Mouse (Mus musculus) ES-E14 (cell line): ENCODE measurements around the gene Naif1. TPM values are rescaled to one million over a fixed set of nuclear protein-coding genes. Genes with fewer than 3 reads are reported as not detected.
A peak's percentile ranks its signal among the peaks of the same experiment; 100 is the strongest.

ENCODE experiments used
- DNase-seq: peaks from one replicate; pipeline ENCODE4 v3.0.0-alpha.2; 2013; ENCODE audit warnings: low read depth, low spot score
- H3K27ac ChIP-seq: 2 replicates; pipeline ENCODE4 v1.5.1; 2012; ENCODE audit warnings: low read depth, mild to moderate bottlenecking, low read length, moderate library complexity, mixed read lengths; ENCODE audit not compliant: poor library complexity, insufficient read depth, severe bottlenecking
- H3K36me3 ChIP-seq: 2 replicates; pipeline ENCODE4 v1.6.1; 2012; ENCODE audit warnings: mild to moderate bottlenecking, low read length, moderate library complexity, mixed read lengths; ENCODE audit not compliant: control insufficient read depth, poor library complexity, insufficient read depth, severe bottlenecking
- H3K4me1 ChIP-seq, 2 experiments: fragments of 150-350 bp in 1 of 2; sonication (generic) in 1 of 2; 2 replicates each; pipeline ENCODE4 v1.6.1; 2012; ENCODE audit warnings: low read length in 2 of 2, mild to moderate bottlenecking in 1 of 2, mixed read lengths in 1 of 2; ENCODE audit not compliant: control insufficient read depth in 2 of 2, insufficient read depth in 2 of 2, poor library complexity in 1 of 2
- H3K4me3 ChIP-seq, 2 experiments: fragments of 150-350 bp in 1 of 2; sonication (generic) in 1 of 2; 2 replicates each; pipeline ENCODE4 v1.5.1; 2012; ENCODE audit warnings: low read length in 2 of 2, low read depth in 1 of 2, mild to moderate bottlenecking in 1 of 2, mixed read lengths in 1 of 2; ENCODE audit not compliant: insufficient read depth in 1 of 2, poor library complexity in 1 of 2, severe bottlenecking in 1 of 2
- H3K9ac ChIP-seq: 2 replicates; pipeline ENCODE4 v1.6.1; 2012; ENCODE audit warnings: low read depth, mild to moderate bottlenecking, low read length, mixed read lengths; ENCODE audit not compliant: poor library complexity, insufficient read depth, severe bottlenecking
- H3K9me3 ChIP-seq: fragments of 150-350 bp; sonication (generic); 2 replicates; pipeline ENCODE4 v1.6.1; 2012; ENCODE audit warnings: low read depth, mild to moderate bottlenecking, low read length; ENCODE audit not compliant: control insufficient read depth, insufficient read depth
- CHD2 ChIP-seq: IDR thresholded peaks from 2 replicates; pipeline ENCODE4 v1.6.1; 2014; ENCODE audit warnings: mild to moderate bottlenecking, low read depth, low read length, inconsistent platforms
- HCFC1 ChIP-seq: IDR thresholded peaks from 2 replicates; pipeline ENCODE4 v1.6.1; 2012; ENCODE audit warnings: low read length, inconsistent platforms, borderline replicate concordance; ENCODE audit not compliant: insufficient read depth
- MAFK ChIP-seq: IDR thresholded peaks from 2 replicates; pipeline ENCODE4 v1.6.1; 2014; ENCODE audit warnings: mild to moderate bottlenecking, low read depth, low read length, inconsistent platforms; ENCODE audit not compliant: insufficient read depth
- ZC3H11A ChIP-seq: IDR thresholded peaks from 2 replicates; pipeline ENCODE4 v1.6.1; 2012; ENCODE audit warnings: low read depth, mild to moderate bottlenecking, inconsistent platforms, low read length, borderline replicate concordance
- ZNF384 ChIP-seq: IDR thresholded peaks from 2 replicates; pipeline ENCODE4 v1.6.1; 2012; ENCODE audit warnings: low read depth, low read length, inconsistent platforms
- in situ Hi-C, 2 experiments: fragments of 600-800 bp; cut with MboI; formaldehyde crosslinking; loops; one replicate each; pipeline ENCODE4 v1.15.1; 2025; ENCODE audit warnings: low sequenced_read_pairs in 2 of 2, inconsistent platforms in 1 of 2; ENCODE audit not compliant: unreplicated experiment in 2 of 2
- total RNA-seq: library from RNA; depleted of rRNA; stranded (reverse); fragments of 300-350 nt; gene quantifications from 2 replicates; pipeline ENCODE4 v1.2.3, GENCODE M21; 2012

The Naif1 gene
- total RNA-seq, 1 experiment: 2.5 TPM

DNA sequence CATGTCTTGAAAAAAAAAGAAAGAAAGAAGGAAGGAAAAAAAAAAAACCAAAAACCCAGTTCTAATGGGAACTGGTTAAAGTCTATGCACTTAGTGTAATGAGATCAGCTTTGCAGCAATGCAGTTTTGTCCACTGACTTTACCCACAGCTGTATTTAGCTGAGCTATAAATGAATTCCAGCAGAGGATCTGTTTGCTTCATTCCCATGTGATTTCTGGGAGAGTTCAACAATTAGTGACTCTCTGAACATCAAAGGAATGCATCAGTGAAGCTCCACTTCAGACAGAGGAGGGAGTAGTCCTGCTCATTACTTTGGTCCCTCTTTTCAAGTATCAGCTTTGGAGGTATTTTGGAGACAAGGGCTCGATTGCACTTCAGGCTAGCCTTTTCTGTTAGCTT lies 4.7 kb upstream of the Naif1 start:
- no peaks in the 10 kb centered on the region for H3K9me3 ChIP-seq
- no peak for DNase-seq
- H3K36me3 ChIP-seq: 0 out of 2 replicates have a peak, but pooled peaks cover 2% of the 10 kb centered on the region
- H3K9ac ChIP-seq: no peak overlapping the region
- no peak overlapping the region for H3K4me3 ChIP-seq
- TF ChIP-seq CHD2: no peak
- no peak for TF ChIP-seq ZNF384
- no peak for TF ChIP-seq HCFC1
- no peak for TF ChIP-seq ZC3H11A
- no peak for TF ChIP-seq MAFK
- in situ Hi-C loops: no loop called here
- H3K4me1 ChIP-seq: peaks cover 0 to 2% of the 10 kb centered on the region in 2 experiments; a peak in 1 of 4 replicates
- H3K27ac ChIP-seq: no peak overlapping the region

DNA sequence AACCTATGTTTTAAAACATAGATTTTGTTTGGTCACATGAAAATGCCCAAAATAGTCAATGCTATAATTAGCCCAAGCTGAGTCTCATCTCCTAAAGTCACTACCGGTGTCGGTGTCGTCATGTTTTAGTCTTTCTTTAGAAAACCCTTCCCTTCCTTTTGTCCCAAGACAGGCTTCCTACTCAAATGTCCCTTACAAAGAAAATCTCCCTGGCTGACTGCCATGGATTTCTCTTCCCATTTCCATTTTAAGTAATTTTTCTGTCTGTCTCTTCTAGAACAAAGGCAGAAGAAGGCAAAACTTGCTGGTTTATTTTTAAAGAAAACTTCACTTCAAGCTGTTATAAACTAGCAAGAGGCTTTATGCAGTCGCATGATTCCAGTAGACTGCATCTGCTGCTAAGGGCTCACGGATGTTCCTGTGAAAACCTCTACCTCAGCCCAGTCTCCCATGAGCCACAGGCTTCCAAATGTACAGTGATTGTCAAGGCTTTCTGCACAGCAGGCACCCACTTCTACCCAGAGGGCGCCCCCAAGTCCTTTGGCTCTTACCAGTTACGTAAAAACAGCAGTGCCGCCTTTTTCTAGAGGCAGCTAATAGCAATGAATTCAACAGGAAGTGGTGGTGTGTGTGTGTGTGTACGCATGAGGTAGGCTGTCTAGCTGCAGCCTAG lies 2.9 kb upstream of the Naif1 start:
- H3K4me1 ChIP-seq: peaks cover 0 to 5% of the 10 kb centered on the region in 2 experiments; a peak in 1 of 4 replicates
- TF ChIP-seq HCFC1: no peak
- TF ChIP-seq CHD2: no peak
- no peak for TF ChIP-seq ZNF384
- no peak for TF ChIP-seq MAFK
- TF ChIP-seq ZC3H11A: no peak
- H3K4me3 ChIP-seq: no peak overlapping the region
- no peak overlapping the region for H3K27ac ChIP-seq
- in situ Hi-C loops: no loop called here
- no peaks in the 10 kb centered on the region for H3K9me3 ChIP-seq
- no peak overlapping the region for H3K9ac ChIP-seq
- no peak for DNase-seq
- H3K36me3 ChIP-seq: 0 out of 2 replicates have a peak, but pooled peaks cover 2% of the 10 kb centered on the region

DNA sequence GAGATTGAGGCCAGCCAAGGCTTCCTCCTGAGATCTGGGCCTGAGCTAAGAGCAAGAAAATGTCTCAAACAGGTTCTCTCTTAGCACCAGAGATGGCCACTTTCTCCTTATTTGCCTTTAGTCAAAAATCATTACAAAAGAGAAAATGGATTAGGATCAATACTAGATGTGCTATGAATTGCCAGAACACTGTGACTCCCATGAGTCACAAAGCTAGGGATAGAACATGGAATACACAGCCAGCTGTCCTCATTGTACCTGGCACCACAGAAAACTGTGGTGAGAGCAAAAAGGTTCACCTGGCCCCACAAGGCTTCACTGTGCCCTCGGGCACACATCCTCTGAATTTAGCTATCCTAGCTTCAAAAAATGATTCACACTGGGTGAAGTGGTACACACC lies 1.8 kb upstream of the Naif1 start:
- in situ Hi-C loops: no loop called here
- H3K36me3 ChIP-seq: 0 out of 2 replicates have a peak, but pooled peaks cover 2% of the 10 kb centered on the region
- no peak overlapping the region for H3K4me3 ChIP-seq
- H3K9ac ChIP-seq: no peak overlapping the region
- DNase-seq: no peak
- no peaks in the 10 kb centered on the region for H3K9me3 ChIP-seq
- TF ChIP-seq HCFC1: no peak
- H3K4me1 ChIP-seq: peaks cover 4 to 13% of the 10 kb centered on the region in 2 experiments; a peak in 1 of 4 replicates
- no peak overlapping the region for H3K27ac ChIP-seq

DNA sequence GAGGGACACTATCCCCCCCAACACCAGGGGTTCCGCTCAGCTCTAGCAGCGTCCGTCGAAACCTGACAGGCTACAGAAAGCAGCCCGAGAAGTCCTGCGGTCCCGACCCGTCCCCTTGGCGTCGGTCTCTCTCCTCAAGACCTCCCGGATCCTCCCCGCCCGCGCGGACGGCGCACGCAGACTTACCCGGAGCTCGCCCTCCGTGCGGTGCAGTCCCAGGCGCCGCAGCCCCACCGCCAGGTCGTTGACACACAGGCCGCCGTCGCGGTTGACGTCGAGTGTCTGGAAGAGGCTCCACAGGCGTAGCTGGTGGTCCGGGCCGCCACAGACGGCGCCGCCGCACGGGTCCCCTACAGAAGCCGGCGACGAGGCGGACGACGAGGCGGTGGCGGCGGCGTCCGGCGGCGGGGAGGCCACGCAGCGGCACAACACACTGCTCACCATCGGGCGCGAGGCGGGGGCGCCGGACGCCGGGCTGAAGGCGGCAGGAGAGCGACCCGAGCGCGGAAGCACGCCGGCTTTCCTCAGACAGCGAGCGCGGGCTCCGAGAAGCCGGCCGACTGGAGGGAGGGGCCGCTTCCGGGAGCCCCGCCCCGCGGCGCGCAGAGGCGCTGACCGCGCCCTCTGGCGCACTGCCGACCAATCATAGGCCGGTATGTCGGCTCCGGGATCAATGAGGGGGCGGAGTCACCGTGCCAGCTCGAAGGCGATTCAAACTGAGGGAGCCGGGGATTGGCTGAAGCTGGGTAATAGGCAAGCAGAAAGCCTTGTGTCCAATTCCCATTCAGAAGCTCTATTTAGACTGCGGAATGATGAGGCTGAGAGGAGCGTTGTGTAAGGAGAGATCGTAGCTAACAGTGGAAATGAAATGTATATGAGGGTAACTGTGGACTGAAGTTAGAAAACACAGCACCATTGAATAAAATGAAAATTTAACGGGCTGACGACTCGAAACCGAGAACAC lies 906 bp downstream of the Naif1 start, which contains the start of gene Slc25a25:
TSS of gene Slc25a25 (minus strand) at position 565 of the 964 bp plus-strand sequence.
- no peaks in the 10 kb centered on the region for H3K36me3 ChIP-seq
- H3K4me1 ChIP-seq: peaks cover 5 to 25% of the 10 kb centered on the region in 2 experiments; a peak in 2 of 4 replicates

More for the DNA sequence above, 906 bp downstream of the Naif1 start, which contains the start of gene Slc25a25:
- peak within 1 kb of the TSS; percentile 83 for H3K9ac ChIP-seq
- H3K4me3 ChIP-seq: peak within 1 kb of the TSS; percentile 85 to 91
- H3K9me3 ChIP-seq: no peaks in the 10 kb centered on the region
- TF ChIP-seq CHD2: no peak
- no peak for TF ChIP-seq ZNF384
- no peak for TF ChIP-seq MAFK
- no peak for TF ChIP-seq HCFC1
- TF ChIP-seq ZC3H11A: no peak
- peak; percentile 96 for DNase-seq
- in situ Hi-C loops: no loop called here
- no peak within 1 kb of the TSS; the same call in 1 of the 2 replicates for H3K27ac ChIP-seq
